Mouse (Mus musculus) liver, embryonic 13.5 days (tissue): ENCODE results near the gene Mpz. TPM values are rescaled to one million over a fixed set of nuclear protein-coding genes. Genes with fewer than 3 reads are reported as not detected.
A peak's percentile ranks its signal among the peaks of the same experiment; 100 is the strongest.

Experiments used
- ATAC-seq: fragments of 200-750 bp; cut with Nextera tagmentation; 2 replicates; pipeline ENCODE4 v1.8.0; 2017; ENCODE audit warnings: low read depth, mild to moderate bottlenecking, moderate number of reproducible peaks, moderate library complexity
- DNase-seq: peaks from one replicate; pipeline ENCODE4 v3.0.0; 2022
- H3K27ac ChIP-seq: fragments of 300-500 bp; sonication (generic); 2 replicates; pipeline ENCODE4 v1.5.1; 2015; ENCODE audit warnings: moderate library complexity, mild to moderate bottlenecking, inconsistent platforms
- H3K27me3 ChIP-seq: fragments of 300-500 bp; sonication (generic); 2 replicates; pipeline ENCODE4 v1.6.1; 2015; ENCODE audit warnings: mild to moderate bottlenecking, inconsistent platforms
- H3K36me3 ChIP-seq: fragments of 300-500 bp; sonication (generic); 2 replicates; pipeline ENCODE4 v1.6.1; 2015; ENCODE audit warnings: mild to moderate bottlenecking, inconsistent platforms
- H3K4me1 ChIP-seq: fragments of 300-500 bp; sonication (generic); replicated peaks from 2 replicates; pipeline ENCODE4 v1.6.1; 2015; ENCODE audit warnings: inconsistent platforms
- H3K4me2 ChIP-seq: fragments of 300-500 bp; sonication (generic); 2 replicates; pipeline ENCODE4 v1.6.1; 2015; ENCODE audit warnings: inconsistent platforms, mild to moderate bottlenecking, moderate library complexity
- H3K4me3 ChIP-seq: fragments of 300-500 bp; sonication (generic); replicated peaks from 2 replicates; pipeline ENCODE4 v1.5.1; 2015; ENCODE audit warnings: mild to moderate bottlenecking, inconsistent platforms
- H3K9ac ChIP-seq: fragments of 300-500 bp; sonication (generic); 2 replicates; pipeline ENCODE4 v1.6.1; 2015; ENCODE audit warnings: mild to moderate bottlenecking, inconsistent platforms
- H3K9me3 ChIP-seq: fragments of 300-500 bp; sonication (generic); replicated peaks from 2 replicates; pipeline ENCODE4 v1.6.1; 2016; ENCODE audit warnings: inconsistent platforms
- WGBS: fragments of 180-500 bp; shearing (Covaris S2); methylation state at CpG from one replicate; pipeline ENCODE4 v1.1.7; 2015; ENCODE audit not compliant: insufficient replicate concordance; 5-methylcytosine and 5-hydroxymethylcytosine counted together
- polyA plus RNA-seq: library from polyadenylated mRNA; unstranded; fragments of >200 nt; fragmentation: Nextera tagmentation; extraction: Ambion mirVana; gene quantifications from 2 replicates; pipeline ENCODE4 v1.2.1, GENCODE M21; 2015

Mpz gene
- polyA plus RNA-seq, 1 experiment from 2014 or later: not detected

GRCm38 (mm10) chr1:171189046-171189445 is 38.5 kb downstream of the Mpz start:
- Histone ChIP-seq H3K36me3 (no peaks in the 10 kb centered on the region), H3K4me1 (peaks cover 10% of the 10 kb centered on the region), H3K27ac (no peak overlapping the region), H3K4me3 (no peak overlapping the region), H3K9me3 (no peaks in the 10 kb centered on the region), H3K4me2 (no peak overlapping the region), H3K27me3 (peaks cover 42% of the 10 kb centered on the region), H3K9ac (no peak overlapping the region)
- ATAC-seq: no peak
- 46% methylated on average over 8 of the region's 8 CpGs for WGBS
- no peak for DNase-seq

GRCm38 (mm10) chr1:171189476-171190114 is 39.1 kb downstream of the Mpz start:
- H3K36me3 ChIP-seq: no peaks in the 10 kb centered on the region
- H3K4me2 ChIP-seq: no peak overlapping the region
- 59% methylated on average over 14 of the region's 14 CpGs for WGBS
- H3K9me3 ChIP-seq: no peaks in the 10 kb centered on the region
- H3K27ac ChIP-seq: no peak overlapping the region
- no peak for DNase-seq
- peaks cover 48% of the 10 kb centered on the region for H3K27me3 ChIP-seq
- no peak overlapping the region for H3K9ac ChIP-seq
- ATAC-seq: no peak
- no peak overlapping the region for H3K4me3 ChIP-seq
- H3K4me1 ChIP-seq: peaks cover 10% of the 10 kb centered on the region

GRCm38 (mm10) chr1:171190832-171191231 is 40.3 kb downstream of the Mpz start:
- peaks cover 56% of the 10 kb centered on the region for H3K27me3 ChIP-seq
- no peaks in the 10 kb centered on the region for H3K9me3 ChIP-seq
- 84% methylated on average over 9 of the region's 9 CpGs for WGBS
- no peak for ATAC-seq
- DNase-seq: no peak
- H3K9ac ChIP-seq: no peak overlapping the region
- peaks cover 13% of the 10 kb centered on the region for H3K4me1 ChIP-seq
- no peak overlapping the region for H3K4me3 ChIP-seq
- H3K4me2 ChIP-seq: no peak overlapping the region
- no peaks in the 10 kb centered on the region for H3K36me3 ChIP-seq
- no peak overlapping the region for H3K27ac ChIP-seq

GRCm38 (mm10) chr1:171192283-171192682 is 41.8 kb downstream of the Mpz start:
- Histone ChIP-seq H3K4me3 (no peak overlapping the region), H3K27ac (no peak overlapping the region), H3K9ac (no peak overlapping the region), H3K4me1 (peaks cover 18% of the 10 kb centered on the region), H3K9me3 (no peaks in the 10 kb centered on the region), H3K4me2 (no peak overlapping the region), H3K36me3 (no peaks in the 10 kb centered on the region), H3K27me3 (peaks cover 71% of the 10 kb centered on the region)
- ATAC-seq (no peak), DNase-seq (no peak)
- WGBS: 38% methylated on average over 10 of the region's 10 CpGs

GRCm38 (mm10) chr1:171193093-171193840 is 42.8 kb downstream of the Mpz start:
- H3K9ac ChIP-seq: no peak overlapping the region
- DNase-seq: no peak

GRCm38 (mm10) chr1:171193911-171194830 is 43.7 kb downstream of the Mpz start:
- no peak overlapping the region for H3K27ac ChIP-seq
- 25% methylated on average over 11 of the region's 11 CpGs for WGBS
- H3K27me3 ChIP-seq: peaks cover 86% of the 10 kb centered on the region
- DNase-seq (no peak), ATAC-seq (no peak)
- H3K4me1 ChIP-seq: peaks cover 14% of the 10 kb centered on the region
- no peaks in the 10 kb centered on the region for H3K9me3 ChIP-seq
- no peak overlapping the region for H3K4me2 ChIP-seq
- H3K36me3 ChIP-seq: no peaks in the 10 kb centered on the region
- no peak overlapping the region for H3K9ac ChIP-seq
- H3K4me3 ChIP-seq: no peak overlapping the region

More at GRCm38 (mm10) chr1:171193093-171193840, 42.8 kb downstream of the Mpz start:
- Histone ChIP-seq H3K27ac (no peak overlapping the region), H3K27me3 (peaks cover 78% of the 10 kb centered on the region), H3K4me3 (no peak overlapping the region), H3K9me3 (no peaks in the 10 kb centered on the region), H3K4me1 (peaks cover 18% of the 10 kb centered on the region), H3K4me2 (peak overlapping the region; percentile 25), H3K36me3 (no peaks in the 10 kb centered on the region)
- 7% methylated on average over 18 of the region's 18 CpGs for WGBS
- ATAC-seq: no peak

- H3K4me2 ChIP-seq: peak overlapping the region; percentile 70
- 10% methylated on average over 20 of the region's 20 CpGs for WGBS
- H3K4me1 ChIP-seq: peaks cover 7% of the 10 kb centered on the region; the same call in 1 of the 2 replicates
- DNase-seq (no peak), ATAC-seq (no peak)
- H3K9me3 ChIP-seq: no peaks in the 10 kb centered on the region
- no peak overlapping the region for H3K27ac ChIP-seq
- no peak overlapping the region for H3K9ac ChIP-seq
- peak overlapping the region; percentile 55 for H3K4me3 ChIP-seq
- no peaks in the 10 kb centered on the region for H3K36me3 ChIP-seq
- peaks cover 89% of the 10 kb centered on the region for H3K27me3 ChIP-seq
Measured at GRCm38 (mm10) chr1:171195046-171195822, 44.7 kb downstream of the Mpz start.

- peaks cover 85% of the 10 kb centered on the region for H3K27me3 ChIP-seq
- H3K36me3 ChIP-seq: no peaks in the 10 kb centered on the region
- H3K4me3 ChIP-seq: peak within 1 kb of the TSS; percentile 55
- no peak within 1 kb of the TSS for H3K27ac ChIP-seq
- ATAC-seq (peak; percentile 75), DNase-seq (peak; percentile 22)
- no peak within 1 kb of the TSS; the same call in 1 of the 2 replicates for H3K9ac ChIP-seq
- H3K9me3 ChIP-seq: no peaks in the 10 kb centered on the region
- peak within 1 kb of the TSS; percentile 70 for H3K4me2 ChIP-seq
- WGBS: 1% methylated on average over 33 of the region's 33 CpGs
- peaks cover 7% of the 10 kb centered on the region; the same call in 1 of the 2 replicates for H3K4me1 ChIP-seq
Measured at GRCm38 (mm10) chr1:171195887-171196397, 45.4 kb downstream of the Mpz start, which contains the start of gene Pcp4l1. TSS of gene Pcp4l1 (minus strand) at chr1:171196268.

GRCm38 (mm10) chr1:171199532-171199931 is 49.0 kb downstream of the Mpz start:
- H3K9me3 ChIP-seq: no peaks in the 10 kb centered on the region
- H3K4me1 ChIP-seq: 0 out of 2 replicates have a peak, but pooled peaks cover 7% of the 10 kb centered on the region
- H3K27me3 ChIP-seq: peaks cover 49% of the 10 kb centered on the region
- H3K27ac ChIP-seq: no peak overlapping the region
- no peaks in the 10 kb centered on the region for H3K36me3 ChIP-seq
- H3K4me2 ChIP-seq: no peak overlapping the region
- no peak overlapping the region for H3K4me3 ChIP-seq
- whole genome bisulfite sequencing: 37% methylated on average over 1 of the region's 1 CpGs
- no peak for ATAC-seq
- no peak for DNase-seq
- H3K9ac ChIP-seq: no peak overlapping the region

- Histone ChIP-seq H3K9me3 (no peaks in the 10 kb centered on the region), H3K27ac (no peak overlapping the region), H3K27me3 (peaks cover 40% of the 10 kb centered on the region), H3K4me1 (peaks cover 11% of the 10 kb centered on the region; the same call in 1 of the 2 replicates), H3K4me2 (no peak overlapping the region), H3K36me3 (no peaks in the 10 kb centered on the region), H3K4me3 (no peak overlapping the region), H3K9ac (no peak overlapping the region)
- WGBS: 64% methylated on average over 1 of the region's 1 CpGs
- ATAC-seq (no peak), DNase-seq (no peak)
Measured at GRCm38 (mm10) chr1:171200769-171201168, 50.3 kb downstream of the Mpz start.
